Mouse (Mus musculus) ES-E14 (cell line): ENCODE data around the gene Tubg1.

Experiments
- CHD2 ChIP-seq: IDR thresholded peaks from 2 replicates; pipeline ENCODE4 v1.6.1; 2014; ENCODE audit warnings: mild to moderate bottlenecking, low read depth, low read length, inconsistent platforms
- HCFC1 ChIP-seq: IDR thresholded peaks from 2 replicates; pipeline ENCODE4 v1.6.1; 2012; ENCODE audit warnings: low read length, inconsistent platforms, borderline replicate concordance; ENCODE audit not compliant: insufficient read depth
- MAFK ChIP-seq: IDR thresholded peaks from 2 replicates; pipeline ENCODE4 v1.6.1; 2014; ENCODE audit warnings: mild to moderate bottlenecking, low read depth, low read length, inconsistent platforms; ENCODE audit not compliant: insufficient read depth
- ZNF384 ChIP-seq: IDR thresholded peaks from 2 replicates; pipeline ENCODE4 v1.6.1; 2012; ENCODE audit warnings: low read depth, low read length, inconsistent platforms

DNA sequence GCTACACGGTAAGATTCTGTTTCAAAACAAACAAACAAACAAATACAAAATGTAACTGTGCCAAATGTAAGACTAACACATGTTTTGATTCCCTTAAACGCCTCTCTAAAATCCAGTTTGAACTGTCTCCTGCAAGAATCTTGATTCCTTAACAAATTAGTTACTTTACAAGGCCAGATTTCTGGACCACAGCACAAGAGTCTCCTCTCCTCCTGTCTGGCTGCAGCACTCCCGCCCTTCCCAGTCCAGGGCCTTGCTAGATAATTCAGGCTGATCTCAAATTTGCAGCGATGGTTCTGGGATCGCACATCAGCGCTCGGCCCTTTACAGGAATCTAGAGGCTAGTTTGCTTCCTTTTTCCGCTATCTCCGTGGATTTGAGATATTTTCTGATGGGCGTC is 38.1 kb upstream of the Tubg1 start:
- TF ChIP-seq ZNF384 (no peak), HCFC1 (no peak), CHD2 (no peak), MAFK (no peak)
